Mouse (Mus musculus) limb, embryonic 15.5 days (tissue): ENCODE data around the gene Sgcd. TPM values are rescaled to one million over a fixed set of nuclear protein-coding genes. Genes with fewer than 3 reads are reported as not detected.

Experiments used
- ATAC-seq: fragments of 200-750 bp; cut with Nextera tagmentation; 2 replicates; pipeline ENCODE4 v1.8.0; 2017; ENCODE audit warnings: low read depth, moderate TSS enrichment; ENCODE audit not compliant: insufficient number of reproducible peaks, low FRiP score, low TSS enrichment
- H3K27ac ChIP-seq: fragments of 300-500 bp; sonication (generic); 2 replicates; pipeline ENCODE4 v1.5.1; 2015; ENCODE audit warnings: moderate library complexity, mild to moderate bottlenecking, inconsistent platforms
- H3K27me3 ChIP-seq: fragments of 300-500 bp; sonication (generic); 2 replicates; pipeline ENCODE4 v1.6.1; 2015; ENCODE audit warnings: inconsistent platforms
- H3K36me3 ChIP-seq: fragments of 300-500 bp; sonication (generic); 2 replicates; pipeline ENCODE4 v1.6.1; 2015; ENCODE audit warnings: inconsistent platforms
- H3K4me1 ChIP-seq: fragments of 300-500 bp; sonication (generic); 2 replicates; pipeline ENCODE4 v1.6.1; 2015; ENCODE audit warnings: inconsistent platforms
- H3K4me2 ChIP-seq: fragments of 300-500 bp; sonication (generic); 2 replicates; pipeline ENCODE4 v1.6.1; 2015; ENCODE audit warnings: mild to moderate bottlenecking, inconsistent platforms
- H3K4me3 ChIP-seq: fragments of 300-500 bp; sonication (generic); 2 replicates; pipeline ENCODE4 v1.5.1; 2015; ENCODE audit warnings: mild to moderate bottlenecking, inconsistent platforms
- H3K9ac ChIP-seq: fragments of 300-500 bp; sonication (generic); 2 replicates; pipeline ENCODE4 v1.6.1; 2015; ENCODE audit warnings: inconsistent platforms
- H3K9me3 ChIP-seq: fragments of 300-500 bp; sonication (generic); 2 replicates; pipeline ENCODE4 v1.6.1; 2016; ENCODE audit warnings: inconsistent platforms
- WGBS: fragments of 180-500 bp; shearing (Covaris S2); methylation state at CpG from one replicate; pipeline ENCODE4 v1.1.7; 2015; 5-methylcytosine and 5-hydroxymethylcytosine counted together
- polyA plus RNA-seq: library from polyadenylated mRNA; unstranded; fragments of >200 nt; fragmentation: Nextera tagmentation; extraction: Ambion mirVana; gene quantifications from 2 replicates; pipeline ENCODE4 v1.2.1, GENCODE M21; 2015

Sgcd gene
- polyA plus RNA-seq, 1 experiment from 2014 or later: 14.0 TPM

GRCm38 (mm10) chr11:46875774-46876173 is 1113.0 kb downstream of the Sgcd start:
- Histone ChIP-seq H3K27ac (no peak overlapping the region), H3K4me2 (no peak overlapping the region), H3K4me1 (no peaks in the 10 kb centered on the region), H3K4me3 (no peak overlapping the region), H3K9me3 (no peaks in the 10 kb centered on the region), H3K27me3 (no peaks in the 10 kb centered on the region), H3K9ac (no peak overlapping the region), H3K36me3 (no peaks in the 10 kb centered on the region)
- no peak for ATAC-seq
- WGBS: 68% methylated on average over 1 of the region's 1 CpGs

- no peaks in the 10 kb centered on the region for H3K4me1 ChIP-seq
- no peaks in the 10 kb centered on the region for H3K9me3 ChIP-seq
- H3K36me3 ChIP-seq: no peaks in the 10 kb centered on the region
- H3K4me3 ChIP-seq: no peak overlapping the region
- no peak overlapping the region for H3K4me2 ChIP-seq
- H3K27ac ChIP-seq: no peak overlapping the region
- no peak overlapping the region for H3K9ac ChIP-seq
- ATAC-seq: no peak
- no peaks in the 10 kb centered on the region for H3K27me3 ChIP-seq
- 77% methylated on average over 7 of the region's 7 CpGs for WGBS
Observed at GRCm38 (mm10) chr11:46868594-46868993, 1120.2 kb downstream of the Sgcd start.

GRCm38 (mm10) chr11:46864809-46865208 is 1124.0 kb downstream of the Sgcd start:
- ATAC-seq: no peak
- Histone ChIP-seq H3K4me2 (no peak overlapping the region), H3K27ac (no peak overlapping the region), H3K9me3 (no peaks in the 10 kb centered on the region), H3K36me3 (no peaks in the 10 kb centered on the region), H3K27me3 (no peaks in the 10 kb centered on the region), H3K4me3 (no peak overlapping the region), H3K4me1 (no peaks in the 10 kb centered on the region), H3K9ac (no peak overlapping the region)
- 78% methylated on average over 1 of the region's 1 CpGs for WGBS

- Histone ChIP-seq H3K27ac (no peak overlapping the region), H3K9me3 (no peaks in the 10 kb centered on the region), H3K4me2 (no peak overlapping the region), H3K27me3 (no peaks in the 10 kb centered on the region), H3K36me3 (no peaks in the 10 kb centered on the region), H3K9ac (no peak overlapping the region), H3K4me1 (0 out of 2 replicates have a peak, but pooled peaks cover 2% of the 10 kb centered on the region), H3K4me3 (no peak overlapping the region)
- ATAC-seq: no peak
- 17% methylated on average over 8 of the region's 8 CpGs for WGBS
Observed at GRCm38 (mm10) chr11:46848221-46848971, 1140.4 kb downstream of the Sgcd start.

GRCm38 (mm10) chr11:46847827-46848220 is 1140.9 kb downstream of the Sgcd start:
- H3K4me1 ChIP-seq: 0 out of 2 replicates have a peak, but pooled peaks cover 2% of the 10 kb centered on the region
- H3K27ac ChIP-seq: no peak overlapping the region
- no peaks in the 10 kb centered on the region for H3K27me3 ChIP-seq
- H3K4me2 ChIP-seq: no peak overlapping the region
- H3K36me3 ChIP-seq: no peaks in the 10 kb centered on the region
- no peak overlapping the region for H3K4me3 ChIP-seq
- no peaks in the 10 kb centered on the region for H3K9me3 ChIP-seq
- no peak overlapping the region for H3K9ac ChIP-seq
- ATAC-seq: no peak
- 40% methylated on average over 3 of the region's 3 CpGs for WGBS

GRCm38 (mm10) chr11:46846661-46847060 is 1142.1 kb downstream of the Sgcd start:
- Histone ChIP-seq H3K4me3 (no peak overlapping the region), H3K36me3 (no peaks in the 10 kb centered on the region), H3K9ac (no peak overlapping the region), H3K9me3 (no peaks in the 10 kb centered on the region), H3K4me1 (0 out of 2 replicates have a peak, but pooled peaks cover 2% of the 10 kb centered on the region), H3K4me2 (no peak overlapping the region), H3K27me3 (no peaks in the 10 kb centered on the region), H3K27ac (no peak overlapping the region)
- 40% methylated on average over 1 of the region's 1 CpGs for WGBS
- ATAC-seq: no peak
